Mouse (Mus musculus): ENCODE measurements around the gene Ccdc117. TPM values are rescaled to one million over a fixed set of nuclear protein-coding genes. Genes with fewer than 3 reads are reported as not detected.

Gene Ccdc117
- polyA plus RNA-seq, 2 experiments, result 19.6 to 20.9 TPM

GRCm38 (mm10) chr11:5533108-5533507 is 8.9 kb downstream of the Ccdc117 start:
- H3K4me1 ChIP-seq (ENCODE audit: control insufficient read depth, insufficient read depth, low read length), result no peaks in the 10 kb centered on the region
- H3K4me2 ChIP-seq (replicated peaks; ENCODE audit: low read depth, low read length, severe bottlenecking), result no peak overlapping the region
- H3K27me3 ChIP-seq (ENCODE audit: control insufficient read depth, insufficient read depth, low read length), result no peaks in the 10 kb centered on the region
- no peak overlapping the region for H3K9ac ChIP-seq (ENCODE audit: low read depth, low read length, severe bottlenecking)
- no peak overlapping the region for H3K4me3 ChIP-seq (replicated peaks; ENCODE audit: low read length)
- no peak overlapping the region for H3K27ac ChIP-seq (replicated peaks; ENCODE audit: low read depth, low read length)
- ATAC-seq (ENCODE audit: low FRiP score, low read depth) (no peak), DNase-seq (ENCODE audit: low spot score) (no peak)
- peaks cover 73% of the 10 kb centered on the region for H3K36me3 ChIP-seq (ENCODE audit: control insufficient read depth, insufficient read depth, low read length)
- no peaks in the 10 kb centered on the region for H3K9me3 ChIP-seq (ENCODE audit: control insufficient read depth, low read length)
- no peak for TF ChIP-seq POLR2A (IDR thresholded peaks at IDR 0.05; ENCODE audit: borderline replicate concordance, extremely low read depth, insufficient read depth, insufficient read length)
- 89% methylated on average over 5 of the region's 5 CpGs for WGBS

GRCm38 (mm10) chr11:5530717-5531116 is 11.3 kb downstream of the Ccdc117 start:
- WGBS, result 77% methylated on average over 6 of the region's 6 CpGs
- Histone ChIP-seq H3K36me3 (ENCODE audit: control insufficient read depth, insufficient read depth, low read length) (peaks cover 85% of the 10 kb centered on the region), H3K9ac (ENCODE audit: low read depth, low read length, severe bottlenecking) (no peak overlapping the region), H3K27me3 (ENCODE audit: control insufficient read depth, insufficient read depth, low read length) (no peaks in the 10 kb centered on the region), H3K27ac (replicated peaks; ENCODE audit: low read depth, low read length) (no peak overlapping the region), H3K4me1 (ENCODE audit: control insufficient read depth, insufficient read depth, low read length) (no peaks in the 10 kb centered on the region), H3K9me3 (ENCODE audit: control insufficient read depth, low read length) (no peaks in the 10 kb centered on the region), H3K4me2 (replicated peaks; ENCODE audit: low read depth, low read length, severe bottlenecking) (no peak overlapping the region), H3K4me3 (replicated peaks; ENCODE audit: low read length) (no peak overlapping the region)
- DNase-seq (ENCODE audit: low spot score), result no peak
- TF ChIP-seq POLR2A (IDR thresholded peaks at IDR 0.05; ENCODE audit: borderline replicate concordance, extremely low read depth, insufficient read depth, insufficient read length), result no peak
- ATAC-seq (ENCODE audit: low FRiP score, low read depth), result no peak

- no peak for TF ChIP-seq POLR2A (IDR thresholded peaks at IDR 0.05; ENCODE audit: borderline replicate concordance, extremely low read depth, insufficient read depth, insufficient read length)
Measured at GRCm38 (mm10) chr11:5530172-5530571, 11.8 kb downstream of the Ccdc117 start.

GRCm38 (mm10) chr11:5528841-5529240 is 13.1 kb downstream of the Ccdc117 start:
- Histone ChIP-seq H3K9me3 (ENCODE audit: control insufficient read depth, low read length) (no peaks in the 10 kb centered on the region), H3K9ac (ENCODE audit: low read depth, low read length, severe bottlenecking) (no peak overlapping the region), H3K4me3 (replicated peaks; ENCODE audit: low read length) (no peak overlapping the region), H3K4me2 (replicated peaks; ENCODE audit: low read depth, low read length, severe bottlenecking) (no peak overlapping the region), H3K27ac (replicated peaks; ENCODE audit: low read depth, low read length) (no peak overlapping the region), H3K36me3 (ENCODE audit: control insufficient read depth, insufficient read depth, low read length) (peaks cover 90% of the 10 kb centered on the region), H3K4me1 (ENCODE audit: control insufficient read depth, insufficient read depth, low read length) (no peaks in the 10 kb centered on the region; the same call in 1 of the 2 replicates), H3K27me3 (ENCODE audit: control insufficient read depth, insufficient read depth, low read length) (no peaks in the 10 kb centered on the region)
- ATAC-seq (ENCODE audit: low FRiP score, low read depth), result no peak
- no peak for DNase-seq (ENCODE audit: low spot score)
- 56% methylated on average over 5 of the region's 5 CpGs for WGBS
- no peak for TF ChIP-seq POLR2A (IDR thresholded peaks at IDR 0.05; ENCODE audit: borderline replicate concordance, extremely low read depth, insufficient read depth, insufficient read length)

More at GRCm38 (mm10) chr11:5530172-5530571, 11.8 kb downstream of the Ccdc117 start:
- no peaks in the 10 kb centered on the region for H3K4me1 ChIP-seq (ENCODE audit: control insufficient read depth, insufficient read depth, low read length)
- no peak overlapping the region for H3K4me3 ChIP-seq (replicated peaks; ENCODE audit: low read length)
- H3K9me3 ChIP-seq (ENCODE audit: control insufficient read depth, low read length), result no peaks in the 10 kb centered on the region
- ATAC-seq (ENCODE audit: low FRiP score, low read depth) (no peak), DNase-seq (ENCODE audit: low spot score) (no peak)
- no peak overlapping the region for H3K9ac ChIP-seq (ENCODE audit: low read depth, low read length, severe bottlenecking)
- peaks cover 90% of the 10 kb centered on the region for H3K36me3 ChIP-seq (ENCODE audit: control insufficient read depth, insufficient read depth, low read length)
- H3K27ac ChIP-seq (replicated peaks; ENCODE audit: low read depth, low read length), result no peak overlapping the region
- H3K27me3 ChIP-seq (ENCODE audit: control insufficient read depth, insufficient read depth, low read length), result no peaks in the 10 kb centered on the region
- WGBS, result 81% methylated on average over 5 of the region's 5 CpGs
- no peak overlapping the region for H3K4me2 ChIP-seq (replicated peaks; ENCODE audit: low read depth, low read length, severe bottlenecking)

- Histone ChIP-seq H3K27ac (replicated peaks; ENCODE audit: low read depth, low read length) (no peak overlapping the region), H3K9ac (ENCODE audit: low read depth, low read length, severe bottlenecking) (no peak overlapping the region), H3K9me3 (ENCODE audit: control insufficient read depth, low read length) (no peaks in the 10 kb centered on the region), H3K4me2 (replicated peaks; ENCODE audit: low read depth, low read length, severe bottlenecking) (no peak overlapping the region), H3K4me3 (replicated peaks; ENCODE audit: low read length) (no peak overlapping the region), H3K27me3 (ENCODE audit: control insufficient read depth, insufficient read depth, low read length) (no peaks in the 10 kb centered on the region), H3K4me1 (ENCODE audit: control insufficient read depth, insufficient read depth, low read length) (peaks cover 2% of the 10 kb centered on the region), H3K36me3 (ENCODE audit: control insufficient read depth, insufficient read depth, low read length) (peaks cover 90% of the 10 kb centered on the region)
- ATAC-seq (ENCODE audit: low FRiP score, low read depth) (no peak), DNase-seq (ENCODE audit: low spot score) (no peak)
- TF ChIP-seq POLR2A (IDR thresholded peaks at IDR 0.05; ENCODE audit: borderline replicate concordance, extremely low read depth, insufficient read depth, insufficient read length), result no peak
- 88% methylated on average over 5 of the region's 5 CpGs for WGBS
Measured at GRCm38 (mm10) chr11:5527865-5528523, 14.0 kb downstream of the Ccdc117 start.

Measured in limb, embryonic 14.5 days (tissue).